In the genomic region with DNA sequence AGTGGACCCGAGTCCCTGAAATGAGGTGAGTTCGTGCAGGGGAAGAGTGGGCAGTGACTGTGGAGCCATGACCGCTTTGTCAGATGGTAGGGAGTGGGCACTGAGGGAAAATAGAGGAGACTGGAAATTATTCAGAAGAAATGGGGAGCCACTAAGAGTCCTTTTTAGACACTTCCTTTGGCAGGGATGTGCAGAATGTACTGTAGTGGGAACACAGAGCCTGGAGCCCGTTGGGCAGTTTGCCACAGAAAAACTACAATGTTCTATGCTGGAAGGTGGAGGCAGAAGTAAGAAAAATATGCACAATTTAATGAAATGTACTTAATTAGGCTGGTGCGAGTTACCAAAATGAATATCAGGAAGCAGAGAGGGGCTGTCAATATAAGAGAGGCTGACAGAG, we compare ENCODE assay signal across 14 mouse cellular contexts. TPM values are rescaled to one million over a fixed set of nuclear protein-coding genes. Genes with fewer than 3 reads are reported as not detected.
"Had no signal": no experiment of that assay in that cellular context is flagged by ENCODE, and none has a peak within 500 bp of the region (broad histone marks: within the 10 kb centered on the region; RNA-seq: fewer than 3 reads in every experiment).

No protein-coding gene starts in this region.

- DNase-seq: kidney, adult 11 months; kidney, adult 8-10 months; kidney, postnatal 10 days; kidney, postnatal 36 days; liver; lung, adult 18-20 months; lung, postnatal 10 days; lung, postnatal 36 days; retina, postnatal 1 day; right cerebral cortex, postnatal 4 days; thymus, adult 2 months; thymus, postnatal 14 days; thymus, postnatal 4 days had no signal

RNA-seq across cellular contexts. Expression of a gene that starts 43.5 kb away (rescaled TPM):
- total RNA-seq: neutrophil, adult 5-6 weeks had no signal
